Mouse (Mus musculus) testis, adult 2 months (tissue): ENCODE results near the gene Comp.

ENCODE experiments used
- CTCF ChIP-seq: fragments of 200-500 bp; IDR thresholded peaks from 2 replicates; pipeline ENCODE4 v1.5.1; 2012; ENCODE audit warnings: low read depth, mild to moderate bottlenecking, inconsistent platforms, low read length, moderate library complexity; ENCODE audit not compliant: control insufficient read depth, insufficient read depth, insufficient replicate concordance
- POLR2A ChIP-seq: fragments of 200-500 bp; IDR thresholded peaks from 2 replicates; pipeline ENCODE4 v1.6.1; 2012; ENCODE audit warnings: low read depth, mild to moderate bottlenecking, inconsistent platforms, low read length, moderate library complexity; ENCODE audit not compliant: control insufficient read depth

DNA sequence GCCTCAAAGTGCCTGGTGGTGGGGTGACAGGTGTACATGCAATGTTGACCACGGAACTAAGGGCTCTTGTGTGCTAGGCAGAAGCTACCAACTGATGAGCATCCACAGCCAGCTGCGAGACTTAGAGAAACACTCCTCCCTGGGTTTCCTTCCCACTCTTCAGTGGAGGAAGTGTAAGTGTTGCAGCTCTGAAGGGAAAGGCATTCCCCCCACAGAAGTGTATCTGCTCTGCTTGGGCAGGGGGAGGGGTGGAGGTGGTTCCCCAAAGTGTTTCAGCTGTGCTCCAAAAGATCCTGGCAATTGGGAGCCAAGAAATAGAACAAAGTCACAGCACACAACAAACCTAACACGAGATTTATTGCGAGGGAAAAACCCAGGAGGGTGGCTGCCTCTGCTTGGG is 19.4 kb upstream of the Comp start:
- 0 out of 2 replicates have a peak, but pooled peaks have one; percentile 16 for TF ChIP-seq POLR2A
- TF ChIP-seq CTCF: no peak
